Mouse (Mus musculus): ENCODE data around the gene Ppp1r9a. TPM values are rescaled to one million over a fixed set of nuclear protein-coding genes. Genes with fewer than 3 reads are reported as not detected.
A peak's percentile ranks its signal among the peaks of the same experiment; 100 is the strongest.

Ppp1r9a gene
- total and polyA plus RNA-seq, 3 experiments = 1.0 TPM; not detected in 2

DNA sequence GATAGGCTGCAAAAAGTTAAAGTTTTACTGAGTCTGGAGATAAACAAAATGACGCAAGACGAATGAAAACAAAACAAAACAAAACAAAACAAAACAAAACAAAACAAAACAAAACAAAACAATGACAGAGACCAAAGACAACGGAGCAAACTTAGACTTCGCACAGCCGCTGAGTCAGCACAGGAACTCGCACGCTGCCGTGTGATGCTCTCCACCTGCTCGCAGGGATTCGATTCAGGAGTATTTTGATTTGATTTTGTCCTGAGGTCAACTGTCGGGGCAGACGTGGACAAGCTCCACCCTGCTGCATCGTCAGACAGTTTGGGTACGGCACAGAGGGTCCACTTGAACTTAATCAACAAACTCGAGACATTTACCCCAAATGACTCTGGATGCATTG lies 105.9 kb downstream of the Ppp1r9a start:
- Histone ChIP-seq H3K9me3 (replicated peaks; ENCODE audit: low read length) (no peaks in the 10 kb centered on the region), H3K27ac (ENCODE audit: insufficient read depth, low read depth) (no peak overlapping the region), H3K9ac (ENCODE audit: insufficient read depth, low read depth) (no peak overlapping the region), H3K36me3 (replicated peaks in 1 of 2; ENCODE audit: control insufficient read depth in 1 of 2, insufficient read depth in 1 of 2, low read length in 1 of 2) (no peaks in the 10 kb centered on the region), H3K27me3 (replicated peaks) (no peaks in the 10 kb centered on the region), H3K4me1 (ENCODE audit: control insufficient read depth in 1 of 2, insufficient read depth in 2 of 2) (no peaks in the 10 kb centered on the region), H3K4me3 (replicated peaks in 1 of 3; ENCODE audit: low read depth in 2 of 3, low read length in 2 of 3, poor library complexity in 1 of 3) (no peak overlapping the region), H3K4me2 (ENCODE audit: insufficient read depth, low read depth, poor library complexity, severe bottlenecking) (no peak overlapping the region), H3K79me2 (replicated peaks; ENCODE audit: control insufficient read depth, extremely low read depth, insufficient read depth, poor library complexity, severe bottlenecking) (no peaks in the 10 kb centered on the region)
- dilution Hi-C loops (cut with MboI; ENCODE audit: extremely low pct_ligation_motif_present, extremely low pct_unique_long_range_greater_than_20kb, low sequenced_read_pairs) (no loop called here), in situ Hi-C loops (cut with MboI; ENCODE audit: low pct_ligation_motif_present, low pct_unique_long_range_greater_than_20kb, low sequenced_read_pairs) (no loop called here)
- TF ChIP-seq NELFE (IDR thresholded peaks at IDR 0.05; ENCODE audit: low read depth, low read length) = no peak
- TF ChIP-seq BHLHE40 (IDR thresholded peaks at IDR 0.05; ENCODE audit: low read depth, low read length) = no peak
- peak; percentile 57; the same call in 1 of the 2 replicates for TF ChIP-seq MAFK (IDR thresholded peaks at IDR 0.05; ENCODE audit: insufficient replicate concordance, low read length)
- no peak for DNase-seq (ENCODE audit: extremely low read depth)

DNA sequence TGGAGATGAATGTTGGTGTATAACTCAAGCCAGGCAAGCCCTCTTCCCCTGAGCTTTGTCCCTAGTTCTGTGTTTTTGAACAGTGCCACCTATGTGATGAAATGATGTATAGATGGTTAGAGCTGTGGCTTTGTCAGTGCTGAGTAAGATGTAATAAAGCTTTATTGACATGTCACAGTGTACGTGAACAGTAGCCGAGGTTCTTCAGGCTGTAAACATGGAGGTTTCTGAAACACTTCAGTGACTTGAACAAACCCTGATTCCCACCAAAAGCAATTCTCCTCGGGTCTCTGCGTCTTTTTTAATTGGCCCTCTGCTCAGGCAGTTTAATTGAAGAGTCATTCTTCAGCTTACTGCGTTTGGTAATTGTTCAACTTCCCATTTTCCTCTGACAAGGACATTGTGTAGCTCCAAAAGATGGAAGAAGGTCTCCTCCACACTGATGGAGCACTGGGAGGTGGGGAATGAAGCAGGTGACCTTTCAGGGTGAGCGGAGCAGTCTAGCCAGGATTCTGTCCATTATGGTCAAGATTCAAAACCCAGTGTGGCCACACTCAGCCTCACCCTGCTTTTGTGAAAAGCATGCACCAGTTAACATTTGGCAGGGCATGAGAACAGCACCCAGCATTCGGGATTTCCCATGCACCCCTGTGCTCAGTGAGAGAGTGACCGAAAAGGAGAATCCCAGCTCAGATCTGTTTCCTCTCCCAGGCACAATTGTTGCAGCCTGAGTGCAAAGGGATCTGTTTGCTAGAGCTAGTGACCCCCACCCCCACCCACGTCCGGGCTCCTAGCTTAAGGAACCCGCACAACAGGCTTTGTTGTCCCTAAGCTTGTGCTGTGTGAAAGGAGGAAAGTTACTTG lies 108.1 kb downstream of the Ppp1r9a start:
- H3K79me2 ChIP-seq (replicated peaks; ENCODE audit: control insufficient read depth, extremely low read depth, insufficient read depth, poor library complexity, severe bottlenecking) = no peaks in the 10 kb centered on the region
- no peaks in the 10 kb centered on the region for H3K9me3 ChIP-seq (replicated peaks; ENCODE audit: low read length)
- no peaks in the 10 kb centered on the region for H3K27me3 ChIP-seq (replicated peaks)
- no peaks in the 10 kb centered on the region for H3K36me3 ChIP-seq (replicated peaks in 1 of 2; ENCODE audit: control insufficient read depth in 1 of 2, insufficient read depth in 1 of 2, low read length in 1 of 2)
- no peak overlapping the region for H3K9ac ChIP-seq (ENCODE audit: insufficient read depth, low read depth)
- in situ Hi-C loops (cut with MboI; ENCODE audit: low pct_ligation_motif_present, low pct_unique_long_range_greater_than_20kb, low sequenced_read_pairs) (no loop called here), dilution Hi-C loops (cut with MboI; ENCODE audit: extremely low pct_ligation_motif_present, extremely low pct_unique_long_range_greater_than_20kb, low sequenced_read_pairs) (no loop called here)
- no peak overlapping the region for H3K27ac ChIP-seq (ENCODE audit: insufficient read depth, low read depth)
- no peak for TF ChIP-seq EP300 (IDR thresholded peaks at IDR 0.05; ENCODE audit: low read length)
- no peak for TF ChIP-seq MAFK (IDR thresholded peaks at IDR 0.05; ENCODE audit: insufficient replicate concordance, low read length)
- TF ChIP-seq JUN (IDR thresholded peaks at IDR 0.05; ENCODE audit: insufficient read depth, low read depth, low read length) = no peak
- no peak for TF ChIP-seq TBP (conservative IDR thresholded peaks at IDR 0.05; ENCODE audit: low read depth, low read length)
- no peak for TF ChIP-seq IRF4 (IDR thresholded peaks at IDR 0.05; ENCODE audit: low read depth, low read length)
- TF ChIP-seq USF2 (conservative IDR thresholded peaks at IDR 0.05; ENCODE audit: low read depth, low read length) = no peak
- TF ChIP-seq NELFE (IDR thresholded peaks at IDR 0.05; ENCODE audit: low read depth, low read length) = no peak
- no peak for TF ChIP-seq TCF12 (IDR thresholded peaks at IDR 0.05; ENCODE audit: low read depth, low read length)
- no peak for TF ChIP-seq GABPA (IDR thresholded peaks at IDR 0.05; ENCODE audit: insufficient replicate concordance, low read depth, low read length)
- TF ChIP-seq KAT2A (IDR thresholded peaks at IDR 0.05; ENCODE audit: insufficient replicate concordance, low read length) = no peak
- TF ChIP-seq MEF2A (IDR thresholded peaks at IDR 0.05; ENCODE audit: borderline replicate concordance, low read depth, low read length) = no peak
- no peak for TF ChIP-seq ETS1 (conservative IDR thresholded peaks at IDR 0.05; ENCODE audit: low read depth, low read length)
- no peak for TF ChIP-seq BHLHE40 (IDR thresholded peaks at IDR 0.05; ENCODE audit: low read depth, low read length)
- no peaks in the 10 kb centered on the region for H3K4me1 ChIP-seq (ENCODE audit: control insufficient read depth in 1 of 2, insufficient read depth in 2 of 2)
- no peak for DNase-seq (ENCODE audit: extremely low read depth)
- no peak overlapping the region for H3K4me3 ChIP-seq (replicated peaks in 1 of 3; ENCODE audit: low read depth in 2 of 3, low read length in 2 of 3, poor library complexity in 1 of 3)
- H3K4me2 ChIP-seq (ENCODE audit: insufficient read depth, low read depth, poor library complexity, severe bottlenecking) = no peak overlapping the region; the same call in 1 of the 2 replicates

All from CH12.LX (cell line).